Mouse (Mus musculus) retina, postnatal 7 days (tissue): ENCODE data around the gene Cryba4.

ENCODE experiments used
- DNase-seq: peaks from one replicate; pipeline ENCODE4 v3.0.0-alpha.2; 2012; ENCODE audit warnings: low read depth, low spot score

Gene Cryba4

GRCm38 (mm10) chr5:112206543-112207255 is 45.6 kb downstream of the Cryba4 start:
- DNase-seq: no peak

GRCm38 (mm10) chr5:112199656-112200055 is 52.7 kb downstream of the Cryba4 start:
- DNase-seq: no peak
